Mouse (Mus musculus): ENCODE results near the gene 4930442H23Rik. TPM values are rescaled to one million over a fixed set of nuclear protein-coding genes. Genes with fewer than 3 reads are reported as not detected.
A peak's percentile ranks its signal among the peaks of the same experiment; 100 is the strongest.
"Not testable (repeated sequence)": the region's sequence is repeated elsewhere in the genome, so short reads cannot be mapped to it uniquely, and the experiment has no call there.

4930442H23Rik gene
- polyA plus RNA-seq, 1 experiment from 2014 or later, result not detected

GRCm38 (mm10) chr10:81229735-81230437 is 46.2 kb upstream of the 4930442H23Rik start:
- DNase-seq (no peak), ATAC-seq (no peak)
- no peak for TF ChIP-seq EP300 (IDR thresholded peaks at IDR 0.05; ENCODE audit: low read depth)
- no peak for TF ChIP-seq CTCF (IDR thresholded peaks at IDR 0.05; ENCODE audit: low read depth)
- 11% methylated on average over 20 of the region's 20 CpGs for WGBS (ENCODE audit: insufficient replicate concordance)
- peaks cover 30% of the 10 kb centered on the region for H3K27me3 ChIP-seq (ENCODE audit: insufficient read depth, low read length)
- H3K27ac ChIP-seq (ENCODE audit: low read depth), result no peak overlapping the region
- H3K4me3 ChIP-seq (ENCODE audit: low read depth, low read length), result no peak overlapping the region
- no peaks in the 10 kb centered on the region for H3K36me3 ChIP-seq (replicated peaks; ENCODE audit: insufficient read depth, low read length)
- no peak overlapping the region for H3K9ac ChIP-seq (replicated peaks)
- no peaks in the 10 kb centered on the region for H3K9me3 ChIP-seq (ENCODE audit: low read length)
- peaks cover 13% of the 10 kb centered on the region for H3K4me1 ChIP-seq (ENCODE audit: insufficient read depth)
- no peak overlapping the region for H3K4me2 ChIP-seq (ENCODE audit: low read depth, low read length)

GRCm38 (mm10) chr10:81223731-81224130 is 40.1 kb upstream of the 4930442H23Rik start:
- H3K27me3 ChIP-seq (ENCODE audit: insufficient read depth, low read length); H3K4me1 ChIP-seq (ENCODE audit: insufficient read depth); H3K9me3 ChIP-seq (ENCODE audit: low read length); H3K4me2 ChIP-seq (ENCODE audit: low read depth, low read length); H3K4me3 ChIP-seq (ENCODE audit: low read depth, low read length); DNase-seq; H3K36me3 ChIP-seq (replicated peaks; ENCODE audit: insufficient read depth, low read length); H3K9ac ChIP-seq (replicated peaks); ATAC-seq; H3K27ac ChIP-seq (ENCODE audit: low read depth): not testable (repeated sequence)
- 60% methylated on average over 2 of the region's 2 CpGs for WGBS (ENCODE audit: insufficient replicate concordance)

GRCm38 (mm10) chr10:81221402-81222015 is 37.9 kb upstream of the 4930442H23Rik start:
- H3K27ac ChIP-seq (ENCODE audit: low read depth), result no peak overlapping the region
- ATAC-seq (no peak), DNase-seq (no peak)
- H3K9ac ChIP-seq (replicated peaks), result no peak overlapping the region
- peaks cover 3% of the 10 kb centered on the region; the same call in 1 of the 2 replicates for H3K4me1 ChIP-seq (ENCODE audit: insufficient read depth)
- no peak overlapping the region for H3K4me2 ChIP-seq (ENCODE audit: low read depth, low read length)
- H3K36me3 ChIP-seq (replicated peaks; ENCODE audit: insufficient read depth, low read length), result no peaks in the 10 kb centered on the region
- 53% methylated on average over 5 of the region's 5 CpGs for WGBS (ENCODE audit: insufficient replicate concordance)
- H3K27me3 ChIP-seq (ENCODE audit: insufficient read depth, low read length), result no peaks in the 10 kb centered on the region
- TF ChIP-seq CTCF (IDR thresholded peaks at IDR 0.05; ENCODE audit: low read depth), result no peak
- no peak for TF ChIP-seq EP300 (IDR thresholded peaks at IDR 0.05; ENCODE audit: low read depth)
- H3K9me3 ChIP-seq (ENCODE audit: low read length), result no peaks in the 10 kb centered on the region
- no peak overlapping the region for H3K4me3 ChIP-seq (ENCODE audit: low read depth, low read length)

GRCm38 (mm10) chr10:81217964-81218363 is 34.3 kb upstream of the 4930442H23Rik start:
- DNase-seq, result peak; percentile 84
- TF ChIP-seq CTCF (IDR thresholded peaks at IDR 0.05; ENCODE audit: low read depth), result peak; percentile 92
- TF ChIP-seq EP300 (IDR thresholded peaks at IDR 0.05; ENCODE audit: low read depth), result no peak
- peak; percentile 59 for ATAC-seq
- H3K4me2 ChIP-seq (ENCODE audit: low read depth, low read length), result no peak overlapping the region
- no peaks in the 10 kb centered on the region for H3K36me3 ChIP-seq (replicated peaks; ENCODE audit: insufficient read depth, low read length)
- no peak overlapping the region for H3K4me3 ChIP-seq (ENCODE audit: low read depth, low read length)
- H3K27ac ChIP-seq (ENCODE audit: low read depth), result no peak overlapping the region
- H3K9me3 ChIP-seq (ENCODE audit: low read length), result no peaks in the 10 kb centered on the region
- 17% methylated on average over 7 of the region's 7 CpGs for WGBS (ENCODE audit: insufficient replicate concordance)
- H3K9ac ChIP-seq (replicated peaks), result no peak overlapping the region
- H3K4me1 ChIP-seq (ENCODE audit: insufficient read depth), result peaks cover 3% of the 10 kb centered on the region; the same call in 1 of the 2 replicates
- H3K27me3 ChIP-seq (ENCODE audit: insufficient read depth, low read length), result 0 out of 2 replicates have a peak, but pooled peaks cover 2% of the 10 kb centered on the region

- not testable (repeated sequence) for DNase-seq; H3K9ac ChIP-seq (replicated peaks); ATAC-seq; H3K4me3 ChIP-seq (ENCODE audit: low read depth, low read length); H3K27ac ChIP-seq (ENCODE audit: low read depth); H3K36me3 ChIP-seq (replicated peaks; ENCODE audit: insufficient read depth, low read length); H3K9me3 ChIP-seq (ENCODE audit: low read length); H3K4me1 ChIP-seq (ENCODE audit: insufficient read depth); H3K4me2 ChIP-seq (ENCODE audit: low read depth, low read length); H3K27me3 ChIP-seq (ENCODE audit: insufficient read depth, low read length)
- peak; percentile 72 for TF ChIP-seq CTCF (IDR thresholded peaks at IDR 0.05; ENCODE audit: low read depth)
- WGBS (ENCODE audit: insufficient replicate concordance), result 10% methylated on average over 1 of the region's 1 CpGs
Observed at GRCm38 (mm10) chr10:81217267-81217666, 33.6 kb upstream of the 4930442H23Rik start.

- 0 out of 2 replicates have a peak, but pooled peaks cover 2% of the 10 kb centered on the region for H3K27me3 ChIP-seq (ENCODE audit: insufficient read depth, low read length)
- H3K9ac ChIP-seq (replicated peaks), result no peak overlapping the region
- H3K36me3 ChIP-seq (replicated peaks; ENCODE audit: insufficient read depth, low read length), result no peaks in the 10 kb centered on the region
- TF ChIP-seq CTCF (IDR thresholded peaks at IDR 0.05; ENCODE audit: low read depth), result no peak
- no peak for TF ChIP-seq EP300 (IDR thresholded peaks at IDR 0.05; ENCODE audit: low read depth)
- H3K4me2 ChIP-seq (ENCODE audit: low read depth, low read length), result no peak overlapping the region
- WGBS (ENCODE audit: insufficient replicate concordance), result 79% methylated on average over 6 of the region's 6 CpGs
- H3K9me3 ChIP-seq (ENCODE audit: low read length), result no peaks in the 10 kb centered on the region
- DNase-seq, result no peak
- H3K27ac ChIP-seq (ENCODE audit: low read depth), result no peak overlapping the region
- no peak for ATAC-seq
- no peak overlapping the region for H3K4me3 ChIP-seq (ENCODE audit: low read depth, low read length)
- H3K4me1 ChIP-seq (ENCODE audit: insufficient read depth), result peaks cover 3% of the 10 kb centered on the region; the same call in 1 of the 2 replicates
Observed at GRCm38 (mm10) chr10:81216810-81217209, 33.2 kb upstream of the 4930442H23Rik start.

Data from liver, postnatal 0 days (tissue).